Mouse (Mus musculus) lung, embryonic 15.5 days (tissue): ENCODE results near the gene Dhx34. TPM values are rescaled to one million over a fixed set of nuclear protein-coding genes. Genes with fewer than 3 reads are reported as not detected.
A peak's percentile ranks its signal among the peaks of the same experiment; 100 is the strongest.

ENCODE experiments used
- ATAC-seq: fragments of 200-750 bp; cut with Nextera tagmentation; 2 replicates; pipeline ENCODE4 v1.8.0; 2017; ENCODE audit warnings: moderate number of reproducible peaks, borderline replicate concordance; ENCODE audit not compliant: low FRiP score, low TSS enrichment; ENCODE audit errors: extremely low read depth
- H3K27ac ChIP-seq: fragments of 300-500 bp; sonication (generic); 2 replicates; pipeline ENCODE4 v1.5.1; 2015; ENCODE audit warnings: moderate library complexity, mild to moderate bottlenecking, inconsistent platforms
- H3K27me3 ChIP-seq: fragments of 300-500 bp; sonication (generic); 2 replicates; pipeline ENCODE4 v1.6.1; 2015; ENCODE audit warnings: inconsistent platforms
- H3K36me3 ChIP-seq: fragments of 300-500 bp; sonication (generic); 2 replicates; pipeline ENCODE4 v1.6.1; 2015; ENCODE audit warnings: inconsistent platforms
- H3K4me1 ChIP-seq: fragments of 300-500 bp; sonication (generic); 2 replicates; pipeline ENCODE4 v1.6.1; 2015; ENCODE audit warnings: inconsistent platforms
- H3K4me2 ChIP-seq: fragments of 300-500 bp; sonication (generic); 2 replicates; pipeline ENCODE4 v1.6.1; 2015; ENCODE audit warnings: inconsistent platforms, mild to moderate bottlenecking, moderate library complexity
- H3K4me3 ChIP-seq: fragments of 300-500 bp; sonication (generic); 2 replicates; pipeline ENCODE4 v1.5.1; 2015; ENCODE audit warnings: mild to moderate bottlenecking, inconsistent platforms
- H3K9ac ChIP-seq: fragments of 300-500 bp; sonication (generic); 2 replicates; pipeline ENCODE4 v1.6.1; 2015; ENCODE audit warnings: inconsistent platforms
- H3K9me3 ChIP-seq: fragments of 300-500 bp; sonication (generic); 2 replicates; pipeline ENCODE4 v1.6.1; 2016; ENCODE audit warnings: inconsistent platforms
- WGBS: fragments of 180-500 bp; shearing (Covaris S2); methylation state at CpG from one replicate; pipeline ENCODE4 v1.1.7; 2015; 5-methylcytosine and 5-hydroxymethylcytosine counted together
- polyA plus RNA-seq: library from polyadenylated mRNA; unstranded; fragments of >200 nt; fragmentation: Nextera tagmentation; extraction: Ambion mirVana; gene quantifications from 2 replicates; pipeline ENCODE4 v1.2.1, GENCODE M21; 2015

Gene Dhx34
- polyA plus RNA-seq, 1 experiment from 2014 or later, result 15.3 TPM

GRCm38 (mm10) chr7:16208781-16209665, 12.8 kb downstream of the Dhx34 start:
- Histone ChIP-seq H3K27me3 (no peaks in the 10 kb centered on the region), H3K27ac (peak overlapping the region; percentile 39), H3K9me3 (no peaks in the 10 kb centered on the region), H3K4me1 (0 out of 2 replicates have a peak, but pooled peaks cover 2% of the 10 kb centered on the region), H3K4me3 (no peak overlapping the region), H3K4me2 (no peak overlapping the region), H3K36me3 (peaks cover 22% of the 10 kb centered on the region; the same call in 1 of the 2 replicates), H3K9ac (no peak overlapping the region)
- peak; percentile 49; the same call in 1 of the 2 replicates for ATAC-seq
- 49% methylated on average over 21 of the region's 21 CpGs for WGBS

GRCm38 (mm10) chr7:16207496-16207895, 14.3 kb downstream of the Dhx34 start:
- Histone ChIP-seq H3K27me3 (no peaks in the 10 kb centered on the region), H3K9ac (no peak overlapping the region), H3K4me3 (no peak overlapping the region), H3K4me1 (0 out of 2 replicates have a peak, but pooled peaks cover 2% of the 10 kb centered on the region), H3K9me3 (no peaks in the 10 kb centered on the region), H3K36me3 (peaks cover 18% of the 10 kb centered on the region; the same call in 1 of the 2 replicates), H3K4me2 (no peak overlapping the region), H3K27ac (no peak overlapping the region)
- no peak for ATAC-seq
- WGBS, result 81% methylated on average over 10 of the region's 10 CpGs

DNA sequence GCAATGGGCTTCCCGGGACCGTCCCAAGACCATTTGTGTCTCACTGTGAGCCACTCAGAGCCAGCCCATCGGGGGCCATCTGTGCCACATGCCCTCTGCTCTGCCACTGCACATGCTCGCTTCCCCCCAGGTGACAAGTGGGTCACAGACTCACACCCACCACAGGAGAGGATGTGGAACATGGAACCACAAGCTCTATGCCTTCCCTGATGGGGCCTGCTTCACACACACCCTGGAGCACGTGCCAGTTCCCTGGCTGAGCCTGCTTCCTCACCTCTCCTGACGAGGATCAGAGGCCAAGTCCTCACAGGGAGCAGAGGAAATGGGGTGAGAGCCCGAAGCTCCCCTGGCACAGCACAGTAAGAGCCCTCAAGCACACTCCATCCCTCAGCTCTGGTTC, 14.8 kb downstream of the Dhx34 start:
- Histone ChIP-seq H3K36me3 (peaks cover 21% of the 10 kb centered on the region; the same call in 1 of the 2 replicates), H3K27me3 (no peaks in the 10 kb centered on the region), H3K4me2 (no peak overlapping the region), H3K9me3 (no peaks in the 10 kb centered on the region), H3K4me1 (0 out of 2 replicates have a peak, but pooled peaks cover 2% of the 10 kb centered on the region), H3K4me3 (no peak overlapping the region), H3K27ac (no peak overlapping the region), H3K9ac (no peak overlapping the region)
- 77% methylated on average over 7 of the region's 7 CpGs for WGBS
- no peak for ATAC-seq

GRCm38 (mm10) chr7:16204791-16205190, 17.0 kb downstream of the Dhx34 start:
- 81% methylated on average over 9 of the region's 9 CpGs for WGBS
- H3K36me3 ChIP-seq, result peaks cover 19% of the 10 kb centered on the region; the same call in 1 of the 2 replicates
- no peak overlapping the region for H3K9ac ChIP-seq
- H3K27me3 ChIP-seq, result no peaks in the 10 kb centered on the region
- H3K27ac ChIP-seq, result no peak overlapping the region
- ATAC-seq, result no peak
- no peak overlapping the region for H3K4me2 ChIP-seq
- H3K9me3 ChIP-seq, result no peaks in the 10 kb centered on the region
- H3K4me1 ChIP-seq, result 0 out of 2 replicates have a peak, but pooled peaks cover 2% of the 10 kb centered on the region
- no peak overlapping the region for H3K4me3 ChIP-seq

DNA sequence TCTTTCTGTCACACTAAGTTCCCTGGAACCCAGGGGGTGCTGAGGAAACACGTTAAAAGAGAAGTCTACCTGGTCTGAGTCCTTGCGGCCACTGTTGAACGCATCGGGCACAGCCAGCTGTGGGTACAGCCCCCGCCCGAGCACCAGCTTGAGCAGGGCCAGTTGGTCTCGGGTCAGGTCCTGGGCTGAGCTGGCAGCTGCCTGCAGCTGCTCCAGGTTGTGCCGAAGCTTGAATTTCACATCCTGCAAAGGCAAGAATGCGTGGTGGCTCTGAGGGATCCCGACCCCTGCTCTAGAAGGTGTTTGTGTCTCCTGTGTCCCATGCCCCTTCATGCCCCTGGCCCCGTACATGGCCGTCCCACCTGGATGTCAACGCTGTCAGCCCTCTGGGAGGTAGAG, 18.3 kb downstream of the Dhx34 start:
- WGBS, result 84% methylated on average over 13 of the region's 13 CpGs
- Histone ChIP-seq H3K4me1 (no peaks in the 10 kb centered on the region), H3K27ac (no peak overlapping the region), H3K4me3 (no peak overlapping the region), H3K27me3 (no peaks in the 10 kb centered on the region), H3K4me2 (no peak overlapping the region), H3K36me3 (peaks cover 29% of the 10 kb centered on the region), H3K9ac (no peak overlapping the region), H3K9me3 (no peaks in the 10 kb centered on the region)
- no peak for ATAC-seq

GRCm38 (mm10) chr7:16202756-16203504, 18.9 kb downstream of the Dhx34 start:
- no peak for ATAC-seq
- no peak overlapping the region for H3K27ac ChIP-seq
- WGBS, result 71% methylated on average over 15 of the region's 15 CpGs
- H3K4me2 ChIP-seq, result no peak overlapping the region
- H3K36me3 ChIP-seq, result peaks cover 35% of the 10 kb centered on the region
- H3K27me3 ChIP-seq, result no peaks in the 10 kb centered on the region
- no peaks in the 10 kb centered on the region for H3K9me3 ChIP-seq
- no peak overlapping the region for H3K4me3 ChIP-seq
- no peaks in the 10 kb centered on the region for H3K4me1 ChIP-seq
- H3K9ac ChIP-seq, result no peak overlapping the region

- H3K4me1 ChIP-seq, result no peaks in the 10 kb centered on the region
- H3K27ac ChIP-seq, result no peak overlapping the region
- no peak overlapping the region for H3K4me3 ChIP-seq
- H3K9ac ChIP-seq, result no peak overlapping the region
- H3K36me3 ChIP-seq, result peaks cover 41% of the 10 kb centered on the region
- no peaks in the 10 kb centered on the region for H3K9me3 ChIP-seq
- no peak for ATAC-seq
- H3K4me2 ChIP-seq, result no peak overlapping the region
- no peaks in the 10 kb centered on the region for H3K27me3 ChIP-seq
- 71% methylated on average over 6 of the region's 6 CpGs for WGBS
Observed at GRCm38 (mm10) chr7:16201136-16201535, 20.7 kb downstream of the Dhx34 start.

DNA sequence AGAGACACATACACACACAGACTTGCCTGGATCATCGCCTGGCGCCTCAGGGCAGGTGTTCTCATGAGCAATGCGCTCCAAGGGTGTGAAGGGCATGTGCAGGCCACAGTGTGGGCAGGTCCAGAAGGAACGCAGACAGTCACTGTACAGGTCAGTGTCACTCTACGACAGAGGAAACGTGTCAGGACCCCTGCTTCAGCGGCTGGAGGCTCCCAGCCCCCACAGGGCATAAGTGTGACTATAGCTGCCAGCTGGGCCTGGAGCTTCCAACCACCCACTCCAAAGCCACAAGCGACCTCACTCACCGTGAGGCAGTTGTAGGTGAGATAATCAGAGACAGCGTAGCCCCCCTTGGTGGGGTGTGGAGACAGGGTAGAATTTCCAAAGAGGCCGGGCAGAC, 23.3 kb downstream of the Dhx34 start:
- H3K27ac ChIP-seq, result no peak overlapping the region
- peaks cover 38% of the 10 kb centered on the region for H3K36me3 ChIP-seq
- H3K9ac ChIP-seq, result no peak overlapping the region
- no peak overlapping the region for H3K4me3 ChIP-seq
- no peak for ATAC-seq
- no peaks in the 10 kb centered on the region for H3K9me3 ChIP-seq
- H3K27me3 ChIP-seq, result no peaks in the 10 kb centered on the region
- H3K4me1 ChIP-seq, result no peaks in the 10 kb centered on the region
- H3K4me2 ChIP-seq, result no peak overlapping the region
- WGBS, result 76% methylated on average over 11 of the region's 11 CpGs

GRCm38 (mm10) chr7:16197166-16197565, 24.7 kb downstream of the Dhx34 start:
- peaks cover 32% of the 10 kb centered on the region for H3K36me3 ChIP-seq
- no peaks in the 10 kb centered on the region for H3K4me1 ChIP-seq
- no peaks in the 10 kb centered on the region for H3K27me3 ChIP-seq
- WGBS, result 59% methylated on average over 5 of the region's 5 CpGs
- 0 out of 2 replicates have a peak, but pooled peaks have one; percentile 12 for ATAC-seq
- no peaks in the 10 kb centered on the region for H3K9me3 ChIP-seq
- H3K27ac ChIP-seq, result no peak overlapping the region
- no peak overlapping the region for H3K4me3 ChIP-seq
- no peak overlapping the region for H3K9ac ChIP-seq
- H3K4me2 ChIP-seq, result no peak overlapping the region

DNA sequence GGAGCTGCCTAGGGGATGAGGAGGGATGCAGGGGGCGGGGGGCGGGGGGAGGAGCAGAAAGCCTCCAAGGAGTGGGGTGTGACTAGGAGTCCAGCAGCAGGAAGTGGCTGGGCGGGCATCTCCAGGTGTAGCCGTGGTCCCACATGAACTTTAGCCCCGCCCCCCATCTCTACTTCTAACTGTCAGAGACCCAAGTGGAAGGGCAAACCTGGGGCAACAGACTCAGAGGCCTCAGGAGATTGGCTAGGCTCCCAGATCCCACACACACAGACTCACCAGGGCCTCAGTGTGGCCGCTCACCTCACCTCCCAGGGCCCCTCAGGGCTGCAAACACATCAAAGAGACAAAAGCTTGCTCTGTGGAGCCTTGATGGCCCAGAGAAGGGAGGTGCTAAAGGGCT, 25.2 kb downstream of the Dhx34 start:
- Histone ChIP-seq H3K36me3 (peaks cover 27% of the 10 kb centered on the region), H3K4me1 (no peaks in the 10 kb centered on the region), H3K9me3 (no peaks in the 10 kb centered on the region), H3K27me3 (no peaks in the 10 kb centered on the region), H3K27ac (no peak overlapping the region), H3K4me2 (no peak overlapping the region), H3K4me3 (no peak overlapping the region), H3K9ac (no peak overlapping the region)
- no peak; the same call in 1 of the 2 replicates for ATAC-seq
- 52% methylated on average over 6 of the region's 6 CpGs for WGBS

DNA sequence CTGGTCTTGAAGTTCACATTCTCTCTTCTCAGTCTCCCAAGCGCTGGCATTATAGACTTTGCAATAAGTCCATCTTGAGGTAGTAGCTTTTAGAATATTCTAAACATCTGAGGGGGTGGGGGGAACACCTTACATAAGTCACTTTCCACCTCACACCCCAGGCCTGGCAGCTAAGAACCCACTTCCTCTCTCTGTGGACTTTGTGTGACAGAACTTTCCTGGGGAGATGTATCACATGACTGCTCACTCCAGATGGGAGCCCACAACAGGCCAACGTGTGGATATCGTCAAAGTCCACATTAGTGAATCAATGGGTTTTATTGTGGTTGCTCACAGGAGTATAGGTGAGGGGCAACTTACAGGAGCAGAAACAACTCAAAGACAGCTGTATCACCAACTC, 28.1 kb downstream of the Dhx34 start:
- WGBS, result 58% methylated on average over 3 of the region's 3 CpGs
- H3K4me2 ChIP-seq, result no peak overlapping the region
- H3K27me3 ChIP-seq, result no peaks in the 10 kb centered on the region
- no peak overlapping the region for H3K27ac ChIP-seq
- ATAC-seq, result no peak
- peaks cover 13% of the 10 kb centered on the region; the same call in 1 of the 2 replicates for H3K36me3 ChIP-seq
- no peak overlapping the region for H3K9ac ChIP-seq
- no peaks in the 10 kb centered on the region for H3K9me3 ChIP-seq
- H3K4me3 ChIP-seq, result no peak overlapping the region
- H3K4me1 ChIP-seq, result no peaks in the 10 kb centered on the region

DNA sequence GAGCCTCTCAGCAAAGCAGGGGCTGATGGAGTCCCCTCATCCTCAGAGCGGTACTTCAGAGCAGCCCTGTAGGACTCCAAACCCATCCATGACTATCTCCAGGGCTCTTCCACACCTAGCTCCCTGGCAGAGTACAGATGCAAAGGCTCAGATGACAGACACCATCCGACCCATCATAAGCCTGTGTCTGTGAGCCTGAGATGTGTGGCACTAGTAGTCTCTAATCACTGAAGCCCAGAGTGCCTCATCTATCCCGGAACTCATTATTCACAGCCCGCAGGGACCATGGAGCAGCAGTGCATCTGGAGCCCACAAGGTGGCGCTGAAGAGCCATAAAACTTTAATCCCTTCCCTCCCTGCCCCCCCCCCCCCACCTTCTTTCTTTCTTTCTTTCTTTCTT, 29.5 kb downstream of the Dhx34 start:
- H3K4me1 ChIP-seq, result no peaks in the 10 kb centered on the region
- H3K4me2 ChIP-seq, result no peak overlapping the region
- H3K4me3 ChIP-seq, result no peak overlapping the region
- H3K9ac ChIP-seq, result no peak overlapping the region
- WGBS, result 21% methylated on average over 5 of the region's 5 CpGs
- H3K36me3 ChIP-seq, result peaks cover 1% of the 10 kb centered on the region; the same call in 1 of the 2 replicates
- H3K27me3 ChIP-seq, result no peaks in the 10 kb centered on the region
- H3K9me3 ChIP-seq, result no peaks in the 10 kb centered on the region
- no peak for ATAC-seq
- H3K27ac ChIP-seq, result no peak overlapping the region
